Mouse (Mus musculus) midbrain, embryonic 13.5 days (tissue): Measurements from ENCODE around the gene Eef2kmt. TPM values are rescaled to one million over a fixed set of nuclear protein-coding genes. Genes with fewer than 3 reads are reported as not detected.
"Not testable (repeated sequence)": the region's sequence is repeated elsewhere in the genome, so short reads cannot be mapped to it uniquely, and the experiment has no call there.

Source experiments
- ATAC-seq: fragments of 200-750 bp; cut with Nextera tagmentation; 2 replicates; pipeline ENCODE4 v1.8.0; 2017; ENCODE audit warnings: mild to moderate bottlenecking, moderate TSS enrichment, moderate library complexity
- H3K27ac ChIP-seq: fragments of 300-500 bp; sonication (generic); 2 replicates; pipeline ENCODE4 v1.5.1; 2015; ENCODE audit warnings: inconsistent platforms, mild to moderate bottlenecking, moderate library complexity
- H3K27me3 ChIP-seq: fragments of 300-500 bp; sonication (generic); 2 replicates; pipeline ENCODE4 v1.6.1; 2015; ENCODE audit warnings: mild to moderate bottlenecking, inconsistent platforms
- H3K36me3 ChIP-seq: fragments of 300-500 bp; sonication (generic); 2 replicates; pipeline ENCODE4 v1.6.1; 2015; ENCODE audit warnings: mild to moderate bottlenecking, inconsistent platforms
- H3K4me1 ChIP-seq: fragments of 300-500 bp; sonication (generic); replicated peaks from 2 replicates; pipeline ENCODE4 v1.6.1; 2015; ENCODE audit warnings: inconsistent platforms
- H3K4me2 ChIP-seq: fragments of 300-500 bp; sonication (generic); replicated peaks from 2 replicates; pipeline ENCODE4 v1.6.1; 2015; ENCODE audit warnings: moderate library complexity, mild to moderate bottlenecking, inconsistent platforms
- H3K4me3 ChIP-seq: fragments of 300-500 bp; sonication (generic); replicated peaks from 2 replicates; pipeline ENCODE4 v1.5.1; 2015; ENCODE audit warnings: mild to moderate bottlenecking, inconsistent platforms
- H3K9ac ChIP-seq: fragments of 300-500 bp; sonication (generic); replicated peaks from 2 replicates; pipeline ENCODE4 v1.6.1; 2015; ENCODE audit warnings: mild to moderate bottlenecking, inconsistent platforms
- H3K9me3 ChIP-seq: fragments of 300-500 bp; sonication (generic); 2 replicates; pipeline ENCODE4 v1.6.1; 2016; ENCODE audit warnings: mild to moderate bottlenecking, inconsistent platforms
- WGBS: fragments of 180-500 bp; shearing (Covaris S2); methylation state at CpG from one replicate; pipeline ENCODE4 v1.1.7; 2015; 5-methylcytosine and 5-hydroxymethylcytosine counted together
- polyA plus RNA-seq: library from polyadenylated mRNA; unstranded; fragments of >200 nt; fragmentation: Nextera tagmentation; extraction: Ambion mirVana; gene quantifications from 2 replicates; pipeline ENCODE4 v1.2.1, GENCODE M21; 2015

The Eef2kmt gene
- polyA plus RNA-seq, 1 experiment from 2014 or later: 8.5 TPM

- H3K27me3 ChIP-seq: no peaks in the 10 kb centered on the region
- 94% methylated on average over 2 of the region's 2 CpGs for WGBS
- ATAC-seq: no peak
- H3K4me2 ChIP-seq: no peak overlapping the region
- H3K9me3 ChIP-seq: no peaks in the 10 kb centered on the region
- H3K4me1 ChIP-seq: peaks cover 11% of the 10 kb centered on the region
- H3K9ac ChIP-seq: no peak overlapping the region
- H3K36me3 ChIP-seq: peaks cover 22% of the 10 kb centered on the region
- no peak overlapping the region for H3K4me3 ChIP-seq
- H3K27ac ChIP-seq: no peak overlapping the region
These were observed 3.5 kb downstream of the Eef2kmt start for GRCm38 (mm10) chr16:5252260-5252659.

- 85% methylated on average over 3 of the region's 3 CpGs for WGBS
- Histone ChIP-seq H3K4me2 (no peak overlapping the region), H3K27ac (no peak overlapping the region), H3K9ac (no peak overlapping the region), H3K27me3 (no peaks in the 10 kb centered on the region), H3K36me3 (peaks cover 32% of the 10 kb centered on the region), H3K4me3 (no peak overlapping the region), H3K4me1 (peaks cover 11% of the 10 kb centered on the region), H3K9me3 (no peaks in the 10 kb centered on the region)
- ATAC-seq: no peak
These were observed 4.9 kb downstream of the Eef2kmt start for GRCm38 (mm10) chr16:5250891-5251290.

- Histone ChIP-seq H3K36me3 (peaks cover 88% of the 10 kb centered on the region), H3K4me2 (no peak overlapping the region), H3K9ac (no peak overlapping the region), H3K4me1 (no peaks in the 10 kb centered on the region), H3K9me3 (no peaks in the 10 kb centered on the region), H3K27me3 (no peaks in the 10 kb centered on the region), H3K27ac (no peak overlapping the region), H3K4me3 (no peak overlapping the region)
- 41% methylated on average over 7 of the region's 7 CpGs for WGBS
- ATAC-seq: peak; percentile 58
These were observed 11.4 kb downstream of the Eef2kmt start for GRCm38 (mm10) chr16:5244411-5244810.

GRCm38 (mm10) chr16:5242882-5243281 lies 12.9 kb downstream of the Eef2kmt start:
- peaks cover 82% of the 10 kb centered on the region for H3K36me3 ChIP-seq
- 88% methylated on average over 6 of the region's 6 CpGs for WGBS
- no peak for ATAC-seq

GRCm38 (mm10) chr16:5242355-5242754 lies 13.4 kb downstream of the Eef2kmt start:
- no peak overlapping the region for H3K9ac ChIP-seq
- no peak overlapping the region for H3K27ac ChIP-seq
- H3K36me3 ChIP-seq: peaks cover 77% of the 10 kb centered on the region

More at GRCm38 (mm10) chr16:5242882-5243281, 12.9 kb downstream of the Eef2kmt start:
- Histone ChIP-seq H3K9me3 (no peaks in the 10 kb centered on the region), H3K27me3 (no peaks in the 10 kb centered on the region), H3K4me2 (no peak overlapping the region), H3K27ac (no peak overlapping the region), H3K4me3 (no peak overlapping the region), H3K9ac (no peak overlapping the region), H3K4me1 (no peaks in the 10 kb centered on the region)

GRCm38 (mm10) chr16:5233418-5234313 lies 22.1 kb downstream of the Eef2kmt start, which contains the start of gene Alg1:
Alg1 (plus strand) TSS chr16:5233621.
- peak within 1 kb of the TSS; percentile 88 for H3K4me3 ChIP-seq
- peaks cover 11% of the 10 kb centered on the region for H3K4me1 ChIP-seq
- peak within 1 kb of the TSS; percentile 90 for H3K4me2 ChIP-seq
- H3K9ac ChIP-seq: peak within 1 kb of the TSS; percentile 87
- H3K9me3 ChIP-seq: no peaks in the 10 kb centered on the region
- H3K36me3 ChIP-seq: peaks cover 4% of the 10 kb centered on the region
- no peaks in the 10 kb centered on the region for H3K27me3 ChIP-seq
- WGBS: 4% methylated on average over 47 of the region's 47 CpGs
- H3K27ac ChIP-seq: peak within 1 kb of the TSS; percentile 59; the same call in 1 of the 2 replicates
- ATAC-seq: peak; percentile 93

More at GRCm38 (mm10) chr16:5242355-5242754, 13.4 kb downstream of the Eef2kmt start:
- WGBS: 91% methylated on average over 4 of the region's 4 CpGs
- ATAC-seq: no peak
- Histone ChIP-seq H3K4me2 (no peak overlapping the region), H3K4me3 (no peak overlapping the region), H3K9me3 (no peaks in the 10 kb centered on the region), H3K27me3 (no peaks in the 10 kb centered on the region), H3K4me1 (no peaks in the 10 kb centered on the region)

- H3K4me1 ChIP-seq: peaks cover 11% of the 10 kb centered on the region
- no peaks in the 10 kb centered on the region for H3K9me3 ChIP-seq
- no peaks in the 10 kb centered on the region; the same call in none of the 2 replicates for H3K36me3 ChIP-seq
- no peak overlapping the region for H3K9ac ChIP-seq
- H3K27me3 ChIP-seq: no peaks in the 10 kb centered on the region
- 72% methylated on average over 4 of the region's 4 CpGs for WGBS
- peak overlapping the region; percentile 90 for H3K4me2 ChIP-seq
- no peak; the same call in 1 of the 2 replicates for ATAC-seq
- peak overlapping the region; percentile 88 for H3K4me3 ChIP-seq
- H3K27ac ChIP-seq: no peak overlapping the region
These were observed 22.8 kb downstream of the Eef2kmt start for GRCm38 (mm10) chr16:5232982-5233381.

GRCm38 (mm10) chr16:5228103-5228502 lies 27.7 kb downstream of the Eef2kmt start:
- not testable (repeated sequence) for H3K27me3 ChIP-seq, H3K36me3 ChIP-seq, ATAC-seq, H3K4me1 ChIP-seq, H3K9ac ChIP-seq, H3K9me3 ChIP-seq, H3K4me3 ChIP-seq, H3K4me2 ChIP-seq, H3K27ac ChIP-seq
- 83% methylated on average over 3 of the region's 3 CpGs for WGBS

- not testable (repeated sequence) for H3K27me3 ChIP-seq, H3K9ac ChIP-seq, H3K4me2 ChIP-seq, H3K4me3 ChIP-seq, H3K4me1 ChIP-seq, H3K27ac ChIP-seq, H3K36me3 ChIP-seq, ATAC-seq, H3K9me3 ChIP-seq
- 86% methylated on average over 19 of the region's 19 CpGs for WGBS
These were observed 28.3 kb downstream of the Eef2kmt start for GRCm38 (mm10) chr16:5227501-5227900.

GRCm38 (mm10) chr16:5226534-5226933 lies 29.2 kb downstream of the Eef2kmt start:
- not testable (repeated sequence) for H3K36me3 ChIP-seq, H3K27ac ChIP-seq, H3K9ac ChIP-seq, H3K9me3 ChIP-seq, H3K4me3 ChIP-seq, H3K4me1 ChIP-seq, H3K4me2 ChIP-seq, ATAC-seq, H3K27me3 ChIP-seq
- 16% methylated on average over 1 of the region's 1 CpGs for WGBS

- Histone ChIP-seq H3K4me3 (no peak within 1 kb of the TSS), H3K27me3 (0 out of 2 replicates have a peak, but pooled peaks cover 8% of the 10 kb centered on the region), H3K9me3 (no peaks in the 10 kb centered on the region), H3K4me2 (no peak within 1 kb of the TSS), H3K4me1 (no peaks in the 10 kb centered on the region), H3K9ac (no peak within 1 kb of the TSS), H3K27ac (no peak within 1 kb of the TSS), H3K36me3 (no peaks in the 10 kb centered on the region)
- no peak for ATAC-seq
- 79% methylated on average over 6 of the region's 6 CpGs for WGBS
These were observed 33.6 kb downstream of the Eef2kmt start, which contains the start of gene AU021092 for GRCm38 (mm10) chr16:5222140-5222539. AU021092 (minus strand) TSS chr16:5222299.

- 65% methylated on average over 4 of the region's 4 CpGs for WGBS
- no peak overlapping the region for H3K4me3 ChIP-seq
- H3K27ac ChIP-seq: no peak overlapping the region
- no peak overlapping the region for H3K4me2 ChIP-seq
- H3K4me1 ChIP-seq: no peaks in the 10 kb centered on the region
- no peak overlapping the region for H3K9ac ChIP-seq
- H3K9me3 ChIP-seq: no peaks in the 10 kb centered on the region
- no peak for ATAC-seq
- H3K36me3 ChIP-seq: no peaks in the 10 kb centered on the region
- 0 out of 2 replicates have a peak, but pooled peaks cover 8% of the 10 kb centered on the region for H3K27me3 ChIP-seq
These were observed 34.4 kb downstream of the Eef2kmt start for GRCm38 (mm10) chr16:5221403-5221802.
